Mouse (Mus musculus) forebrain, embryonic 14.5 days (tissue): ENCODE measurements at regions not wholly inside any gene's neighbourhood (a gene's known extent, or its start where the extent isn't known, plus 50 kb on each side); places are given as distances from the start of the nearest gene placed in this dataset.
A peak's percentile ranks its signal among the peaks of the same experiment; 100 is the strongest.

Source experiments
- ATAC-seq: fragments of 200-750 bp; cut with Nextera tagmentation; 2 replicates; pipeline ENCODE4 v1.8.0; 2017; ENCODE audit warnings: mild to moderate bottlenecking, moderate library complexity
- DNase-seq: peaks from one replicate; pipeline ENCODE4 v3.0.0-alpha.2; 2015; ENCODE audit warnings: low spot score
- H3K27ac ChIP-seq: fragments of 300-500 bp; sonication (generic); 2 replicates; pipeline ENCODE4 v1.5.1; 2014; ENCODE audit warnings: low read depth, mild to moderate bottlenecking, control low read depth, low read length, moderate library complexity
- H3K27me3 ChIP-seq: fragments of 300-500 bp; sonication (generic); replicated peaks from 2 replicates; pipeline ENCODE4 v1.6.1; 2014; ENCODE audit warnings: low read length, control low read depth, mixed read lengths; ENCODE audit not compliant: control insufficient read depth, insufficient read depth
- H3K36me3 ChIP-seq: fragments of 300-500 bp; sonication (generic); 2 replicates; pipeline ENCODE4 v1.6.1; 2014; ENCODE audit warnings: low read length, control low read depth; ENCODE audit not compliant: control insufficient read depth, insufficient read depth
- H3K4me1 ChIP-seq: fragments of 300-500 bp; sonication (generic); 2 replicates; pipeline ENCODE4 v1.6.1; 2014; ENCODE audit warnings: antibody characterized with exemption, low read length, control low read depth; ENCODE audit not compliant: control insufficient read depth, insufficient read depth
- H3K4me2 ChIP-seq: fragments of 300-500 bp; sonication (generic); 2 replicates; pipeline ENCODE4 v1.6.1; 2014; ENCODE audit warnings: mild to moderate bottlenecking, control low read depth, low read length
- H3K4me3 ChIP-seq: fragments of 300-500 bp; sonication (generic); 2 replicates; pipeline ENCODE4 v1.5.1; 2014; ENCODE audit warnings: low read depth, low read length, control low read depth
- H3K9ac ChIP-seq: fragments of 300-500 bp; sonication (generic); 2 replicates; pipeline ENCODE4 v1.6.1; 2014; ENCODE audit warnings: mild to moderate bottlenecking, low read length, control low read depth, moderate library complexity
- H3K9me3 ChIP-seq: fragments of 300-500 bp; sonication (generic); replicated peaks from 2 replicates; pipeline ENCODE4 v1.6.1; 2016; ENCODE audit warnings: low read length, control low read depth, mixed read lengths; ENCODE audit not compliant: control insufficient read depth
- WGBS: fragments of 180-500 bp; shearing (Covaris S2); extraction: QIAGEN DNeasy Blood & Tissue Kit; methylation state at CpG from one replicate; pipeline ENCODE4 v1.1.7; 2014; 5-methylcytosine and 5-hydroxymethylcytosine counted together

DNA sequence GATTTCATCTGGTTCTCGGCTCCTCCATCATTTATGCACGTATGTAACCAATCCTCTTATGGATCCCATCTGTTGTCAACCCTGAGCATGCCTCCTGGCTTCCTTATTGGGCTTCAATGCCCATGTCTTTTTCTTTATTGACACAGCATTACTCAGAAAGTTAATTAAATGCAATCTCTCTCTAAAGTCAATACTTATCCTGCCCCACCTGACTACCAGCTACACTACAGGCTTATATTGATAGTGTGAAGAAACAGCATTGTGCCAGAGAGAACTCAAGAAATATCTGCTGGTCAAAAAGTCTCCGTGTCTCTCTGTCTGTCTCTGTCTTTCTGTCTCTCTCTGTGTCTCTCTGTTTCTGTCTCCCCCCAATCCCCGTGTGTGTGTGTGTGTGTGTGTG, 194.7 kb upstream of the Rfx3 start:
- ATAC-seq (no peak), DNase-seq (no peak)
- Histone ChIP-seq H3K4me3 (no peak overlapping the region), H3K36me3 (no peaks in the 10 kb centered on the region), H3K27ac (no peak overlapping the region), H3K9me3 (no peaks in the 10 kb centered on the region), H3K27me3 (no peaks in the 10 kb centered on the region), H3K4me2 (no peak overlapping the region), H3K9ac (no peak overlapping the region), H3K4me1 (no peaks in the 10 kb centered on the region)
- WGBS = 82% methylated on average over 4 of the region's 4 CpGs

DNA sequence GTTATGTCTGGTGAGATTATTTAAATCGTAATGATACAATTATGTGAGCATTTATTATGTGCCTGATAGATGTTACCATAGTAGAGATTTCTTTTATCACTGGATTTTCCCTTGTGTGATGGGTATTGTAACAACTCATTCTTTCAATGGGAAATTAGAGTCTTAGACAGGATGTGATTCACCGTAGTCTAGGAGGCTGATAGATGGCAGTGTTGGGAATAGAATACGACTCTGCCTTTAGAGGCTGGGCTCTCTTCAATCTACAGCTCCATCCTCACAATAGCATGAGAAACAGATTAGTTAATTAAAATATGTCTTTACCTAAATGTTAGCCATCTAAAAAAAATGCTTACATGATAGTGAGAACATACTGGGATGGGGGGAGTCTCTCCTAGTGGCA, 192.8 kb upstream of the Rfx3 start:
- no peak for ATAC-seq

DNA sequence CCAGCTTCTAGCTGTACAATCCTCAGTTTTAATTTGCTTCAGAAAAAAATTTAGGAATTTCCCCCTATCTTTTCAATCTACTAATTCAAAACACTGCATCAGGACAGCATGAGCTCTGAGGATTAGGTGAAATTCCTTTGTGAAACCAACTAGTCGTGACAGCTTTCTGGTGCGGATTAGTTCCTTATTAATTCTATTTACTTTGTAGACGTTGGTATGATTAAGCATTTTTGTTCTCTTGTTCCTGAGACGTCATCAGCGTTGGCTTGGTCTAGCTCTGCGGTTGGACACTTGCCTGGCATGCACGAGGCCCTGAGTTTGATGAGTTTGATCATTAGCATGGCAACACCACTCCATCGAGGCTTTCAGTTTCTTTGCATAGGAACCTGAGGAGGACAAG, 188.4 kb upstream of the Rfx3 start:
- no peak overlapping the region for H3K4me2 ChIP-seq
- DNase-seq (peak; percentile 71), ATAC-seq (no peak)
- H3K4me1 ChIP-seq = no peaks in the 10 kb centered on the region
- H3K9me3 ChIP-seq = no peaks in the 10 kb centered on the region; the same call in 1 of the 2 replicates
- H3K27me3 ChIP-seq = no peaks in the 10 kb centered on the region
- WGBS = 6% methylated on average over 8 of the region's 8 CpGs
- no peak overlapping the region for H3K27ac ChIP-seq
- no peak overlapping the region for H3K9ac ChIP-seq
- no peak overlapping the region for H3K4me3 ChIP-seq
- H3K36me3 ChIP-seq = no peaks in the 10 kb centered on the region

More for the DNA sequence above, 192.8 kb upstream of the Rfx3 start:
- Histone ChIP-seq H3K4me1 (no peaks in the 10 kb centered on the region), H3K9me3 (no peaks in the 10 kb centered on the region), H3K27ac (no peak overlapping the region), H3K4me2 (no peak overlapping the region), H3K36me3 (no peaks in the 10 kb centered on the region), H3K27me3 (no peaks in the 10 kb centered on the region), H3K4me3 (no peak overlapping the region), H3K9ac (no peak overlapping the region)
- 82% methylated on average over 3 of the region's 3 CpGs for WGBS
- DNase-seq = no peak

DNA sequence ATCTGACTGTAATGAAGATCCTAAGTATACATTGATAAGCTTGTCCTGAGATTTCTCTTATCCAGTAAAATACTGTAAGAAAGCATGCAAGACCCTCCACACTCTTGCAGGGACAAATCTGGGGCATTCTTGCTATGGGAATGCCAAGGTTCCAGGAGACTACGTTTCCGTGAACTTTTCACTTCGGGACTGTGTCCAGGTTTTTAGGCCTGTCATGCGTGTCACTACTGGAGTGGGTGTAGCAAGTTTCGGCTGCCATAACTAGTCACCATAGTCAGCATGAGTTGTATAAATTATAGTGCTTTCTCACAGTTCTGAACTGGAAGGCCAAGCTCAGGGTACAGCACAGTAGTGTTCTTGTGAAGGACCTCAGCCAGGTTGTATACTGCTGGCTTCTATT, 185.9 kb upstream of the Rfx3 start:
- Histone ChIP-seq H3K27me3 (no peaks in the 10 kb centered on the region), H3K4me2 (no peak overlapping the region), H3K9me3 (no peaks in the 10 kb centered on the region; the same call in 1 of the 2 replicates), H3K4me1 (peaks cover under 1% of the 10 kb centered on the region; the same call in 1 of the 2 replicates), H3K27ac (no peak overlapping the region), H3K36me3 (no peaks in the 10 kb centered on the region), H3K9ac (no peak overlapping the region), H3K4me3 (no peak overlapping the region)
- no peak for ATAC-seq
- no peak for DNase-seq
- WGBS = over 99% methylated on average over 5 of the region's 5 CpGs

DNA sequence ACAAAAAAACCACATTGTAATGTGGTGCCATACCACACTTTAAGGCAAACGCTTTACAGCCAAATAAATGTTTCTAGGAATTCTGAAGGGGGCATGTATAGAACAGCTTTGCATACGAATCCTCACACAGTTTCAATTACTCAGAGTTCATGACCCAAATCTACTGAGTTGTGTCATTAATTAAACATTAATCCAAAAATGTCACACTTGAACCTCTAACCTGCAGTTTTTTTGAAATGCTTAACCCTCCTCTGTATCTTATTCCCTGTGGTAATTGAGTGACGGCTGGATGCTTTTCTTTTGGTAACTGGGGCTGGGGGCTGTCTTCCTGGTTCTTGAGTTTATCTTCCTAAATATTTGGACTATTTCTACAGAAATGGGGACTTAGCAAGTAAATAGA, 181.3 kb upstream of the Rfx3 start:
- WGBS = 22% methylated on average over 3 of the region's 3 CpGs
- Histone ChIP-seq H3K4me3 (no peak overlapping the region), H3K27ac (no peak overlapping the region), H3K27me3 (no peaks in the 10 kb centered on the region), H3K9ac (no peak overlapping the region), H3K4me2 (no peak overlapping the region), H3K36me3 (no peaks in the 10 kb centered on the region), H3K4me1 (peaks cover 7% of the 10 kb centered on the region; the same call in 1 of the 2 replicates), H3K9me3 (no peaks in the 10 kb centered on the region; the same call in 1 of the 2 replicates)
- no peak for ATAC-seq
- peak; percentile 6 for DNase-seq

DNA sequence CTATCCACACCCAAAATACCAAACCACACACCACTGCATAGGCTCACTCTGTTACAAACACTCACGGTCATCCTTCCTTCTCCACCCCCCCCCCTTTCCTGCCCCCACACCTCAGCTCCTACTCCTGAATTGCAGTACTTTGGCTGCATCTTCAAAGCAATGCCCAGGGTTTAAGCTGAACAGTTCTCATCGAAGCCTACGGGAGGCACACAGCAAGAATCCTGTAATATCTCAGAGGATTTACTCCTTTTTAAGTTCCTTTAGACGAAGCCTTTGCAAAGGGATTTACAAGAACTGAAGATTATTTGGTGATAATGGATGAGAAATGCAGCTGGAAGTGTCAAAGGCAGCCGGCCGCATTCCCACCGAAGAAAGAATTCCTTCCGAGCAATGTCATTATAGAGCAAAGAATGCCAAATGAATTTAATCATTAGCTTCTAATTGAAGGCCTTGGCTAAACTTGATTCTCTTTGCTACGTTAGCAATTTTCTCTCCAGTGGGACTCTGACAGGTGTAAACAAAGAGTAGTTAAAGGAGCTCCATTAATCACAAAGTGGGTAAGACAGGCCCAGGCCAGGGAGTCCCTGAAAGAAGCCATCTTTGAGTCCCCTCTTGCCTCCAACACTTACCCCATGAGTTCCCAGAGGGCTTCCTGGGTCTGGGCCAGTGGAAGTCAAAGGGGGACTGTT, 180.6 kb upstream of the Rfx3 start:
- no peaks in the 10 kb centered on the region for H3K9me3 ChIP-seq
- no peaks in the 10 kb centered on the region for H3K27me3 ChIP-seq
- H3K27ac ChIP-seq = no peak overlapping the region
- ATAC-seq (peak; percentile 80), DNase-seq (peak; percentile 81)
- H3K36me3 ChIP-seq = no peaks in the 10 kb centered on the region
- H3K4me1 ChIP-seq = peaks cover 7% of the 10 kb centered on the region; the same call in 1 of the 2 replicates
- WGBS = 3% methylated on average over 9 of the region's 9 CpGs
- H3K9ac ChIP-seq = no peak overlapping the region
- no peak overlapping the region for H3K4me3 ChIP-seq
- H3K4me2 ChIP-seq = no peak overlapping the region

DNA sequence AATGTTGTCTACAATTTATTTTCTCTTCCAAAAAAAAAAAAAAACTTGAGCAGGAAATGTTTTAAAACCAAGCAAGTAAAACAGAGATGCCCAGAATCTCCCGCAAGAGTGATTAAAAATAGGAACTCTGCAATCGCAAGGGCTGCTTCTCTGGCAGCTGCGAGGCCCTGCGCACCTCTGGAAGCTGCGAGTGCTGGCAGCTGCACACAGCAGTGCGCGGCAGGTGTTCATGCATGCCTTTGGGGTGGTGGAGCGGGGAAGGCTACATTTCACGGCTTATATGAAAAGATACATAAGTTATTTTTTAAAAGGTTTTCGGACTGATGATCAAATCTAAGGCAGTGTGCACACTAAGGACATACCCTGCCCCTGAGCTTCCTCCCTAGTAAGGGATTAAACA, 179.3 kb upstream of the Rfx3 start:
- H3K36me3 ChIP-seq = no peaks in the 10 kb centered on the region
- no peaks in the 10 kb centered on the region for H3K27me3 ChIP-seq
- no peak overlapping the region for H3K4me3 ChIP-seq
- H3K9ac ChIP-seq = no peak overlapping the region
- 75% methylated on average over 10 of the region's 10 CpGs for WGBS
- H3K4me1 ChIP-seq = peaks cover 7% of the 10 kb centered on the region; the same call in 1 of the 2 replicates
- H3K4me2 ChIP-seq = no peak overlapping the region
- no peaks in the 10 kb centered on the region for H3K9me3 ChIP-seq
- no peak overlapping the region for H3K27ac ChIP-seq
- ATAC-seq (no peak), DNase-seq (no peak)

DNA sequence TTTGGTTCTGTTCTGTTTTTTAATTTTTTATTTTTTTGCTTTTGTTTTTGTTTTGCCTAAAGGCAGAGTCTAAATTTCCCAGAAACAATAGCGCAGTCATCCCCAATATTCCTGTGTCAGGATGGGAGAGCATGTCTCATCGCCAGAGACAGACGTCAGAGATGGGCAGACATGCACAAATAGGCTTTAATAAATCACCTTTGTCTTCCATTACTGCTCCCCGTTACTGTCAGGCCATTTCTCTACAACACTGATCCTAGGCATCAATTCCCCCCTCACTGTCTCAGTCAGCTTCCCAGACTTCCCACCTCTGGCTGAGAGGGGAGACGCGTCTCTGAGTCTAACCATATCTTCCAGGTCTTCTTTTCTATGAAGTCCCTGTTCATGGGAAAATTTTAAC, 177.4 kb upstream of the Rfx3 start:
- no peaks in the 10 kb centered on the region for H3K36me3 ChIP-seq
- no peak overlapping the region for H3K4me3 ChIP-seq
- no peak overlapping the region for H3K4me2 ChIP-seq
- H3K27ac ChIP-seq = no peak overlapping the region
- peaks cover 7% of the 10 kb centered on the region; the same call in 1 of the 2 replicates for H3K4me1 ChIP-seq
- H3K27me3 ChIP-seq = no peaks in the 10 kb centered on the region
- no peak overlapping the region for H3K9ac ChIP-seq
- ATAC-seq (no peak), DNase-seq (no peak)
- 87% methylated on average over 6 of the region's 6 CpGs for WGBS
- H3K9me3 ChIP-seq = no peaks in the 10 kb centered on the region

DNA sequence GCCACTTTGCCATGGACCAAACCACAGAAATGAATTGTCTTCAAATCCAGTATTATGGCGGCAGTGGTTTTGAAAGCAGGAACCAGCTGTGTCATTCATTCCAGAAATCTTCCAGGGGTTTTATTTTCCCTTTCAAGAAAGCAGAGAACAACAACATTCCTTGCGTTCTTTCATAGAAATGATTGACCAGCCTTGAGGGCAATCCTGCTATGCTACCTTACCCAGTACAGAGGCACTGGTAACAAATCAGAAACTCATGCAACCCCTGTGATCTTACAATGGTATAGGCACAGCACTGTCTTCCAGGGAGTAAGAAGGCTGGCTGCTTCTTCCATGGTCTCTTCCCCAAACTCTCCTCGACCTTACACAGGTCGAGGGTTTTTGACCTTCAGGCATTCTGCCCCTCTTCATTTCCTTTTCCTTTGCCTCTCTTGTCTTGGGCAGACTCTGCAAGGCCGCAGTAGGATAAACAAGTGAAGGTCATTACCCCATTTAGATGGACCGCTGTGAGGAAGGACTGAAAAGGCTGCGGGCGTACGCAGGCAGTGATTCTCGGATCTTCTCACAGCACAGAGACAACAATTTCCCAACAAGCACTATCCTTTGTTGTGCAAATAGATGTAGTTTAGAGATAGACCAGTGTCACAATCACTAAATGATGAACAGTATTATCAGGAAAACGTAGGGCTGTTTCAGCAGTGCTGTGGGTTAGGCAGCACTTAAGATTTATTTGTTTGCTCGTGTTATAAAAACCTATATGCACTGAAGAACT, 171.6 kb upstream of the Rfx3 start:
- 83% methylated on average over 12 of the region's 12 CpGs for WGBS
- ATAC-seq (no peak), DNase-seq (no peak)
- H3K4me1 ChIP-seq = no peaks in the 10 kb centered on the region
- no peaks in the 10 kb centered on the region for H3K36me3 ChIP-seq
- H3K9ac ChIP-seq = no peak overlapping the region
- no peak overlapping the region for H3K4me2 ChIP-seq
- H3K9me3 ChIP-seq = 0 out of 2 replicates have a peak, but pooled peaks cover 2% of the 10 kb centered on the region
- H3K27me3 ChIP-seq = no peaks in the 10 kb centered on the region
- H3K27ac ChIP-seq = no peak overlapping the region
- H3K4me3 ChIP-seq = no peak overlapping the region
